Mouse (Mus musculus) heart, adult 2 months (tissue): ENCODE measurements around the gene Tbc1d22b.

Experiments
- CTCF ChIP-seq: fragments of 200-600 bp; IDR thresholded peaks from 2 replicates; pipeline ENCODE4 v1.8.1; 2022; ENCODE audit warnings: antibody characterized with exemption, mild to moderate bottlenecking, moderate library complexity
- EP300 ChIP-seq: fragments of 200-500 bp; IDR thresholded peaks from 2 replicates; pipeline ENCODE4 v1.6.1; 2011; ENCODE audit warnings: low read depth, low read length, control low read depth; ENCODE audit not compliant: insufficient read depth
- POLR2A ChIP-seq: fragments of 200-500 bp; IDR thresholded peaks from 2 replicates; pipeline ENCODE4 v1.6.1; 2011; ENCODE audit warnings: mild to moderate bottlenecking, low read depth, low read length, control low read depth; ENCODE audit not compliant: insufficient read depth

DNA sequence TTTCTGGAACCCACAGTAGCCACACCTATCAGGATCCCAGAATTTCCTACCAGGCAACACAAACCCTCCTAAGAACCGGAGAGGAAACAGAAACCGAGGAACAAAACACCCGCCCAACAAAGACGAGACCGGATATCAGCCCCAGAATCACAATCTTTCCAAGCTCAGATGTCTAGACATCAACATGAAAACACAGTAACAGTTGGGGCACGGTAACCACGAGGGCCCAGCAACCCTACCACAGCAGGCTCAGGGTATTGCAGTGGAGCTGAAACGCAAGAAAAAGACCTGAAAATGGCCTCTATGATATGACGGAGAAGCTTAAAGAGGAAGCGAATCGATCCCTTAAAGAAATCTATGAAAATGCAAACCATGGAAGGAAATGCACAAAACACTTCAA, 15.7 kb upstream of the Tbc1d22b start:
- TF ChIP-seq POLR2A = no peak
- TF ChIP-seq EP300 = no peak
- TF ChIP-seq CTCF = no peak
